29 mouse cellular contexts compared by ENCODE assay signal in the genomic region with DNA sequence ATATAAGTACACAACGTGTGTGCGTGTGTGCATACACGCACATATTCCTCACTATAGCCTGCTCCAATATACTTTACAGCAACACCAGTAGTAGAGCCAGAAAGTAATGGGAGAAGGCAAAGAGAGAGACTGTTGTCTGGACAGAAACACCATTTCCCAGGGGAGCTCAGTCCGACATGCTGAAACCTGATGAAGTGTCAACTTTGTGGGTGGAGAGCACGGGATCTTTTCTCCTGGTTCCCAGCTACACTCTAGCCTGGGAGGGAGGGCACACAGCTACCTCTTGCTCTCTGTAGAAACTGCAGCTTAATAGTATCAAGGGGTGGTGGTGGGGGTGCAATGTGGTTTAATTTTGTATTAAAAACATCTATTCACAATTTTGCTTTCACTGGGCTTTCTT.
DNase-seq lines count a peak whose midpoint lies in the region; ATAC-seq and TF ChIP-seq lines count a peak whose summit lies in the region.
"Had no signal": no experiment of that assay in that cellular context is flagged by ENCODE, and none has a peak within 500 bp of the region (broad histone marks: within the 10 kb centered on the region; RNA-seq: fewer than 3 reads in every experiment).

No protein-coding gene starts in this region.

- no peak overlapping the region for H3K4me2 ChIP-seq in embryonic facial prominence, embryonic 14.5 days (ENCODE audit: low read depth, low read length)
- H3K4me2 ChIP-seq in limb, embryonic 14.5 days (replicated peaks; ENCODE audit: low read depth, low read length, severe bottlenecking): no peak overlapping the region
- no peak overlapping the region for H3K4me2 ChIP-seq in forebrain, embryonic 16.5 days (ENCODE audit: low read length)
- H3K4me2 ChIP-seq in lung, postnatal 0 days (replicated peaks; ENCODE audit: low read depth, low read length): no peak overlapping the region
- H3K4me2 ChIP-seq: embryonic facial prominence, embryonic 13.5 days; heart, embryonic 12.5 days; heart, embryonic 15.5 days; hindbrain, embryonic 13.5 days had no signal

- no peak for TF ChIP-seq CTCF in lung, postnatal 0 days (IDR thresholded peaks at IDR 0.05)

- H3K4me3 ChIP-seq in embryonic facial prominence, embryonic 14.5 days (ENCODE audit: low read depth, low read length): no peak overlapping the region
- H3K4me3 ChIP-seq in limb, embryonic 14.5 days (replicated peaks; ENCODE audit: low read length): no peak overlapping the region
- H3K4me3 ChIP-seq in forebrain, embryonic 16.5 days (replicated peaks; ENCODE audit: low read length): no peak overlapping the region
- no peak overlapping the region for H3K4me3 ChIP-seq in lung, postnatal 0 days (ENCODE audit: low read depth, low read length)
- H3K4me3 ChIP-seq: embryonic facial prominence, embryonic 13.5 days; heart, embryonic 12.5 days; heart, embryonic 15.5 days; hindbrain, embryonic 10.5 days; hindbrain, embryonic 13.5 days had no signal

- WGBS in embryonic facial prominence, embryonic 14.5 days: 53% methylated on average over 5 of the region's 5 CpGs
- 46% methylated on average over 5 of the region's 5 CpGs for WGBS in limb, embryonic 14.5 days
- 85% methylated on average over 5 of the region's 5 CpGs for WGBS in forebrain, embryonic 16.5 days
- 57% methylated on average over 5 of the region's 5 CpGs for WGBS in lung, postnatal 0 days

- H3K36me3 ChIP-seq in embryonic facial prominence, embryonic 14.5 days (ENCODE audit: control insufficient read depth, insufficient read depth, low read length): no peaks in the 10 kb centered on the region
- H3K36me3 ChIP-seq in limb, embryonic 14.5 days (ENCODE audit: control insufficient read depth, insufficient read depth, low read length): no peaks in the 10 kb centered on the region
- no peaks in the 10 kb centered on the region for H3K36me3 ChIP-seq in forebrain, embryonic 16.5 days (ENCODE audit: control insufficient read depth, insufficient read depth)
- H3K36me3 ChIP-seq in lung, postnatal 0 days (ENCODE audit: insufficient read depth, low read length): no peaks in the 10 kb centered on the region
- H3K36me3 ChIP-seq: embryonic facial prominence, embryonic 13.5 days; heart, embryonic 12.5 days; heart, embryonic 15.5 days; hindbrain, embryonic 10.5 days; hindbrain, embryonic 13.5 days had no signal

- peak; percentile 27 for DNase-seq in embryo, embryonic 10 days (ENCODE audit: low spot score)
- DNase-seq in embryo, embryonic 10.5 days (ENCODE audit: low spot score): no peak
- peak; percentile 2 for DNase-seq in gastrocnemius, adult 18-20 months (ENCODE audit: low spot score)
- DNase-seq in gastrocnemius, postnatal 14 days: no peak
- DNase-seq in embryonic facial prominence, embryonic 14.5 days (ENCODE audit: low spot score): peak; percentile 80
- peak; percentile 67 for DNase-seq in limb, embryonic 14.5 days (ENCODE audit: low spot score)
- no peak for DNase-seq in lung, postnatal 0 days (ENCODE audit: low spot score)
- DNase-seq: adrenal gland, adult 8-10 months; adrenal gland, postnatal 25 days; cerebellum, adult 11-12 months; cerebellum, adult 8-10 months; cerebellum, postnatal 10 days; cerebellum, postnatal 36 days; gastrocnemius, postnatal 10 days; heart, adult 11 months; heart, postnatal 10 days; heart, postnatal 36 days; kidney, adult 18-20 months had no signal

- no peaks in the 10 kb centered on the region for H3K4me1 ChIP-seq in embryonic facial prominence, embryonic 14.5 days (ENCODE audit: control insufficient read depth, insufficient read depth, low read length)
- H3K4me1 ChIP-seq in limb, embryonic 14.5 days (ENCODE audit: control insufficient read depth, insufficient read depth, low read length): peaks cover 9% of the 10 kb centered on the region; the same call in 1 of the 2 replicates
- no peaks in the 10 kb centered on the region for H3K4me1 ChIP-seq in forebrain, embryonic 16.5 days (replicated peaks; ENCODE audit: control insufficient read depth, insufficient read depth, low read length)
- H3K4me1 ChIP-seq in lung, postnatal 0 days (ENCODE audit: insufficient read depth, low read depth, low read length): no peaks in the 10 kb centered on the region
- H3K4me1 ChIP-seq: heart, embryonic 15.5 days; hindbrain, embryonic 13.5 days had no signal

- no peak overlapping the region for H3K27ac ChIP-seq in embryonic facial prominence, embryonic 14.5 days (replicated peaks; ENCODE audit: low read depth, low read length)
- H3K27ac ChIP-seq in limb, embryonic 14.5 days (replicated peaks; ENCODE audit: low read depth, low read length): no peak overlapping the region
- no peak overlapping the region for H3K27ac ChIP-seq in forebrain, embryonic 16.5 days (ENCODE audit: low read length)
- H3K27ac ChIP-seq in lung, postnatal 0 days (ENCODE audit: low read length): no peak overlapping the region
- H3K27ac ChIP-seq: embryonic facial prominence, embryonic 13.5 days; heart, embryonic 15.5 days; hindbrain, embryonic 10.5 days; hindbrain, embryonic 13.5 days; hindbrain, postnatal 0 days had no signal

- intact Hi-C loops in gastrocnemius, postnatal 14 days (cut with DNase I; ENCODE audit: low total_unique reads): no loop called here

- ATAC-seq in embryonic facial prominence, embryonic 14.5 days (ENCODE audit: low read depth): peak; percentile 50; the same call in 1 of the 2 replicates
- ATAC-seq in limb, embryonic 14.5 days (ENCODE audit: low FRiP score, low read depth): peak; percentile 70
- ATAC-seq in forebrain, embryonic 16.5 days: no peak
- no peak for ATAC-seq in lung, postnatal 0 days
- ATAC-seq: activated CD4-positive, CD25-positive, alpha-beta regulatory T cell, adult 4 months; forebrain, embryonic 14.5 days; hindbrain, postnatal 0 days; inflammation-experienced regulatory T-cells, adult 6 months; intestine, embryonic 16.5 days had no signal

- H3K27me3 ChIP-seq in embryonic facial prominence, embryonic 14.5 days (replicated peaks; ENCODE audit: control insufficient read depth, insufficient read depth, low read length): no peaks in the 10 kb centered on the region
- no peaks in the 10 kb centered on the region for H3K27me3 ChIP-seq in limb, embryonic 14.5 days (ENCODE audit: control insufficient read depth, insufficient read depth, low read length)
- no peaks in the 10 kb centered on the region for H3K27me3 ChIP-seq in forebrain, embryonic 16.5 days (replicated peaks; ENCODE audit: control insufficient read depth, insufficient read depth, low read length)
- no peaks in the 10 kb centered on the region for H3K27me3 ChIP-seq in lung, postnatal 0 days (replicated peaks; ENCODE audit: insufficient read depth, low read length)
- H3K27me3 ChIP-seq: embryonic facial prominence, embryonic 13.5 days; heart, embryonic 12.5 days; heart, embryonic 15.5 days; hindbrain, embryonic 13.5 days had no signal

- no peak overlapping the region for H3K9ac ChIP-seq in embryonic facial prominence, embryonic 14.5 days (ENCODE audit: low read depth, low read length)
- H3K9ac ChIP-seq in limb, embryonic 14.5 days (ENCODE audit: low read depth, low read length, severe bottlenecking): no peak overlapping the region
- no peak overlapping the region for H3K9ac ChIP-seq in forebrain, embryonic 16.5 days (replicated peaks; ENCODE audit: low read depth, low read length)
- no peak overlapping the region for H3K9ac ChIP-seq in lung, postnatal 0 days (replicated peaks; ENCODE audit: low read depth)
- H3K9ac ChIP-seq: embryonic facial prominence, embryonic 13.5 days; heart, embryonic 12.5 days; heart, embryonic 15.5 days; hindbrain, embryonic 13.5 days had no signal

- TF ChIP-seq POLR2A in limb, embryonic 14.5 days (IDR thresholded peaks at IDR 0.05; ENCODE audit: borderline replicate concordance, extremely low read depth, insufficient read depth, insufficient read length): no peak

- no peaks in the 10 kb centered on the region for H3K9me3 ChIP-seq in embryonic facial prominence, embryonic 14.5 days (ENCODE audit: control insufficient read depth, low read length)
- no peaks in the 10 kb centered on the region for H3K9me3 ChIP-seq in limb, embryonic 14.5 days (ENCODE audit: control insufficient read depth, low read length)
- no peaks in the 10 kb centered on the region for H3K9me3 ChIP-seq in forebrain, embryonic 16.5 days (ENCODE audit: control insufficient read depth, low read length)
- no peaks in the 10 kb centered on the region for H3K9me3 ChIP-seq in lung, postnatal 0 days (ENCODE audit: low read length)
- H3K9me3 ChIP-seq: embryonic facial prominence, embryonic 13.5 days; heart, embryonic 12.5 days; heart, embryonic 15.5 days; hindbrain, embryonic 10.5 days; hindbrain, embryonic 13.5 days had no signal

- TF ChIP-seq EP300 in lung, postnatal 0 days (IDR thresholded peaks at IDR 0.05): no peak

Comparison
In these comparisons a context has a peak if more than half of its experiments do, and no peak if none do; other contexts are left out.
1. DNase-seq: peak in embryo, embryonic 10 days (single experiment), gastrocnemius, adult 18-20 months (single experiment), embryonic facial prominence, embryonic 14.5 days (single experiment) and limb, embryonic 14.5 days (single experiment); none in embryo, embryonic 10.5 days (single experiment), gastrocnemius, postnatal 14 days (single experiment) and lung, postnatal 0 days (single experiment).
2. ATAC-seq: peak in embryonic facial prominence, embryonic 14.5 days (single experiment) and limb, embryonic 14.5 days (single experiment); none in forebrain, embryonic 16.5 days (single experiment) and lung, postnatal 0 days (single experiment).